Mouse (Mus musculus) adrenal gland, postnatal 10 days (tissue): ENCODE measurements around the gene Maml2. TPM values are rescaled to one million over a fixed set of nuclear protein-coding genes. Genes with fewer than 3 reads are reported as not detected.

Source experiments
- DNase-seq: peaks from one replicate; pipeline ENCODE4 v3.0.0; 2021; ENCODE audit warnings: mixed read lengths
- microRNA-seq: library from miRNA; unstranded; fragments of <30 nt; microRNA quantifications from one replicate; pipeline ENCODE4 v1.2.0, GENCODE M21; 2021
- total RNA-seq, 2 experiments: library from RNA; stranded (reverse); gene quantifications; 2 replicates each; pipeline ENCODE4 v1.2.3; 2021

The Maml2 gene
- total RNA-seq, 2 experiments from 2014 or later, result 7.4 to 9.4 TPM

DNA sequence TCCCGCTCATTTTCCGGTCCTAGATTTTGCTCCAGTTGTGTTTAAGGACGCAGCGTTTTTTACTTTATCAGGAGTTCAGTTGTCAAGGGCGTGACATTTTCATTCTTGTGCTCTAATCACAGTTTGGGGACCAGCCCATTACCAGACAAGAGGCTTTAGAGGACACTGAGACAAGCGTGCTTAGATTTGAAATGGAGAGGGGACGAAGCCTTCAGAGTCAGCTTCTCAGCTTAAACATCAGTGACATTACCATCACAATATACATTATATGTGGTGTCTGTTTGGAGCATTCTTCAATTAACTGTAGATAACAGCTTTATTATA is 451.9 kb downstream of the Maml2 start:
- DNase-seq, result no peak

DNA sequence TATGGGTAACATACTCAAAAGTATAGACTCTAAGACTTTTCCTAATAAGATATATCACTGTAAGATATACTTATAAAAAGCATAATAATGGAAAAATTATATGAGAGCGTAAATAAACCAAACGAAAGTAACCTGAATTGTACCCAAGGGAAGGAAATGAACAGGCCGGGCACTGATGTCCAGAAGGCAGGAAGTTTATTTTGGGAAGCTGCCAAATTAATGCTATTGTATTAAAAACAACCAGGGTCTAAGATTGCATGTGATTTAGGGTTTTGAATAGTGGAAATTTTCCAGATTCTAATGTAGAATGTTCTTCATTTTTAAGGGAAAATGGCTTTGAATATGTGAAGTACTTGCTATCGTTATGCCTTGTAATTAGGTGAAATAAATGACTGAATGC is 454.8 kb downstream of the Maml2 start:
- DNase-seq, result no peak

Small RNA genes within 50 kb of the gene (microRNA-seq; reads per million reads assigned to microRNA genes)
- not detected for gene Gm22643

Other genes starting within 250 kb of the Maml2 start
- gene Jrkl, start 52.1 kb upstream of the Maml2 start, total RNA-seq, result 10 to 100 TPM in 1 of 2 experiments, 1 to 10 TPM in 1; 6.8 to 10.2 TPM
- gene Ccdc82, start 51.0 kb upstream of the Maml2 start, total RNA-seq, result 10 to 100 TPM; 12.8 to 18.6 TPM
- gene Gm17571, start 148.8 kb downstream of the Maml2 start, total RNA-seq, result not detected